Mouse (Mus musculus): ENCODE data around the gene Med27. TPM values are rescaled to one million over a fixed set of nuclear protein-coding genes. Genes with fewer than 3 reads are reported as not detected.

Med27 gene
- polyA plus RNA-seq, 1 experiment from 2014 or later = 74.3 TPM

DNA sequence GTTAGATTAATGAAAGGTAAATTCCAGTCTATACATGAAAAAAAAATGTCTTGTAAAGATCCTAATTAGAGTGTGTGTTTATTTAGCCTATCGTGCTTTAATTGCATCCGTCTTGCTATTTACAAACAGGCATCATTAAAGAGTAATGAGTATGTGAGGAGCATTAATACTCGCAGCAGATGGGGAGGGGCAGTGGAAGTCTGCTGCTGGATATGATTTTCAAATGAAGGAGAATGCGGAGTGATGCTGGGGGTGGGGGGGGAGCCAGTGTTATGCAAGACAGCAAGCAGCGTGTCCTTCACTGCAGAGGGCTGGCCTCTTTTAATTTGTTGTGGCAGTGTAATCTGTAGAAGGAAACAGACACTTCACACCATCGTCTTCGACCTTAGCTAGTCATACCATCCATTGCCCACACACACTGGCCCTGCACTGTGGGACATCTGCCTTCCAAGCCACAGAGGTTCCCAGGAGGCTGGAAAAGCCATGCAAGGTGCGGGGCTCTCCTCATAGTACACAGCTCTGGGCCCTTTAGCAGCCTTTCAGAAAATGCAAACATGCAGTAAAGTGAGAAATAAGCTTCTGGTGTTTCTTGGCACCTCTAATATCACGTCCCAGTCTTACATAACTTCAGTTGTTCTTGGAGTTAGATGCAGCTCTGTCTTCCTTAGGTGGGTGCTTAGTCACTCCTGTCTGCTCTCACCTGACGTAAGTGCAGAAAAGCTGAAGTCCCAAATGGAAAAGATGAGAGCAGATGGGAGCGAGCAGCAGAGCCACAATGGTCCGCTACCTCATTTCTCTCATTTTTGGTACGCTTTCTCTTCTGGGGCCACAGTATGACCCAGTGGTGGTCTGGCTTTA is 142.0 kb downstream of the Med27 start:
- no peak; the same call in 1 of the 2 replicates for ATAC-seq (ENCODE audit: low FRiP score)
- Histone ChIP-seq H3K4me3 (no peak overlapping the region), H3K27ac (peak overlapping the region; percentile 56; the same call in 1 of the 2 replicates), H3K9ac (0 out of 2 replicates have a peak overlapping the region, but pooled peaks have one; percentile 29), H3K27me3 (no peaks in the 10 kb centered on the region), H3K4me1 (replicated peaks) (peaks cover 62% of the 10 kb centered on the region), H3K9me3 (no peaks in the 10 kb centered on the region), H3K4me2 (no peak overlapping the region), H3K36me3 (no peaks in the 10 kb centered on the region)
- WGBS = 62% methylated on average over 13 of the region's 13 CpGs

DNA sequence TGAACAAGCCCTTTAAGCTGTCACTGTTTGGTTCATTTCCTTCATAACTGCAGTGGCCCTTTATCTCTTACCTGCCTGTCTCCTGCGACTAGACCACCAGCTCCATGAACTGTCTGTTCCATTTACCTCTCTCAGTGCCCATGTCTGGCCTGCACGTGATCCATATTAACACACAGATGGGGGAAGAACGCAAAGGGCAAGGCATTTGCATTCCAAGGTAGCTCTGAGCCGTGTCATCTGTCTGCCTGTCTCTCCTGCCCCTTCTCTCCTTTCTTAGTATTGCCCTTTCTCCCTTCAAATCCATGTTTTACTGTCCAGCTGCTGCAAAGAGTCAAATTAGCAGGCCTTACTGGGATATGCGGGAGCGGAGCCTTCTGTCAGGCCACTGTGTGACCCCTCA is 145.0 kb downstream of the Med27 start:
- ATAC-seq (ENCODE audit: low FRiP score) = no peak
- H3K27ac ChIP-seq = no peak overlapping the region
- 71% methylated on average over 6 of the region's 6 CpGs for WGBS
- no peak overlapping the region for H3K4me2 ChIP-seq
- H3K36me3 ChIP-seq = no peaks in the 10 kb centered on the region
- no peak overlapping the region for H3K4me3 ChIP-seq
- H3K9me3 ChIP-seq = no peaks in the 10 kb centered on the region
- H3K27me3 ChIP-seq = no peaks in the 10 kb centered on the region
- H3K9ac ChIP-seq = no peak overlapping the region
- peaks cover 78% of the 10 kb centered on the region for H3K4me1 ChIP-seq (replicated peaks)

DNA sequence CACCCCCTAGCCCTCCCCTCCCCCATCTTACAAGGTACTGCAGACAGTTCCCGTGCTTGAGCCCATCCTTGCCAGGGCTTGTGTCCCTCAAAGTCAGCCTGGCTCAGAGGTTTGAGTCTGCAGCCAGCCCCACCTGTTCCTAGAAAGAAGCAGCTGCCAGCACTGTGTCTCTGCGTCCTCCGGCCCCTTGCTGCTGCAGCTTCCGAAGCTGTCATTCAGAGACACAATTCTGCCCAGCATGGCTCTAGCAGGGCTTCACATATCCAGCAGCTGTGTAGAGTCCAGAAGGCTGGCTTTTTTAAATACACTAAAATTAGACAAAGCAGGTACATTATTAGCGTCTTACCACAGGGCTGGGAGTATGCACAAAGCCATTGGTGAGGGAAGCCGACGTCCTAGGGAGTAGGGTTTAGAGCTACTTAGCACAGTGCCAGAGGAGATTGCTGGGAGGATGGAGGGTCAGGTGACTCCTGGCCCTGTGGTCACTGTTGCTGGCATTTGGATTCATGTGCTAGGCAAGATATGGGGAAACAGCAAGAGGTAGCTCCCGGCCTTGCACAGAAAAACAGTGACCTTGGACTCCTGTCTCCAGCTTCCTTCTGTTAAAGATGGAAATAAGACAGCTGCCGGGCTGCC is 146.9 kb downstream of the Med27 start:
- H3K27me3 ChIP-seq = no peaks in the 10 kb centered on the region
- peak overlapping the region; percentile 43; the same call in 1 of the 2 replicates for H3K9ac ChIP-seq
- H3K4me3 ChIP-seq = no peak overlapping the region
- 16% methylated on average over 9 of the region's 9 CpGs for WGBS
- no peak overlapping the region for H3K4me2 ChIP-seq
- H3K36me3 ChIP-seq = no peaks in the 10 kb centered on the region
- H3K9me3 ChIP-seq = no peaks in the 10 kb centered on the region
- H3K4me1 ChIP-seq (replicated peaks) = peaks cover 62% of the 10 kb centered on the region
- ATAC-seq (ENCODE audit: low FRiP score) = peak; percentile 22; the same call in 1 of the 2 replicates
- peak overlapping the region; percentile 66 for H3K27ac ChIP-seq

DNA sequence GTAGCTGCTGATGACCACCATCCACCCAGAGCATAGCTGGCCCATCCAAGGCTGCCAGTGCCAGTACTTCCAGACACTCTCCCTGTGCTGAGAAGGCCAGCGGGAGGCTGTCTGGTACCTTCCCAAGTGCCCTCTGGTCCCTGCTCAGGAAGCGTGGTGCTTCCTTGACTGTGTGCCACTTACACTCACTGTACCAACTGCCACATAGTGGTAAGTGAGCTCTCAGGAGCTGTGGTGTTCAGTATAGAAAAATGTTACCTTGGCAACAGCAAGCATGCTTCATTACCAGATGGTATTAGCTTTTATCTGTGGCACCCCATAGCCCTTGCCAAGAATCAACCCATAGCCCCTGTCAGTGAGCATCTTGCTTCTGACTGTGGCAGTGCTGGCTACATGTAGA is 148.7 kb downstream of the Med27 start:
- Histone ChIP-seq H3K4me1 (replicated peaks) (peaks cover 46% of the 10 kb centered on the region), H3K36me3 (no peaks in the 10 kb centered on the region), H3K9me3 (no peaks in the 10 kb centered on the region), H3K4me2 (no peak overlapping the region), H3K4me3 (no peak overlapping the region), H3K27me3 (no peaks in the 10 kb centered on the region), H3K9ac (no peak overlapping the region), H3K27ac (peak overlapping the region; percentile 32; the same call in 1 of the 2 replicates)
- WGBS = 58% methylated on average over 2 of the region's 2 CpGs
- peak; percentile 25; the same call in 1 of the 2 replicates for ATAC-seq (ENCODE audit: low FRiP score)

DNA sequence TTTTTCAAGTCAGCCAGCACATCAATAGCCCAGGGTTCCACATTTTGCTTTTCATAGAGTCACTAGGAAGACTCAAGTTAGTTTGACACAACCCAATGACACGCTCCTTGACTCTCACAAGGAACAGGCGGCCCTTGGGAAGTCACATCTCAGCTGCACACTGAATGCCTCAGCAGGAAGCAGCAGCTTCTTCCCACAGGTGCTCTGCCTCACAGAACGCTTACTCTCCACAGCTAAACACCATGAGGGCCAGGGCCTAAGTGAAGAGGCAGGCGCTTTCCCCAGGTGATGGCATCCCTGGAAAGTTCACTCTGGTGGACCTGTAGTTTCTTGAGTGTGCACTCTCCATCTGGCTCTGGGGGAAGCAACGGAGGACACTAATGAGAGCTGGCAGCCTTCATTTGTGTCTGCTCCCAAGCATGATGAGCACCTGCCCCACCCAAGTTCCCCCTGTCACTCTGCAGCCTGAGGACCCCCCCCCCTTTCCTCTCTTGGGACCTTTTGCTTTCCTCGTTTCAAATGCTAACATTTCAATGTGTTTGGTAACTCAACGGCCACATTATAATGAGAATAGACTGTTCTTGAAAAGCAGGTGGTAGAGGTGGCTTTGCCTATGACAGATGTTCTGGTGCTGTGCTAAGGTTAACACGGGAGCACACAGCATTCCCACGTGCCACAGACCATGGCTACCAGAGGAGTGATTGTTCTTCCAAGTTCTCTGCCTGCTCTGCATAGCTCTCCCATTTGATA is 154.2 kb downstream of the Med27 start:
- Histone ChIP-seq H3K4me3 (no peak overlapping the region), H3K9ac (no peak overlapping the region), H3K27ac (no peak overlapping the region), H3K27me3 (no peaks in the 10 kb centered on the region), H3K9me3 (no peaks in the 10 kb centered on the region), H3K4me1 (replicated peaks) (peaks cover 31% of the 10 kb centered on the region), H3K4me2 (no peak overlapping the region), H3K36me3 (no peaks in the 10 kb centered on the region)
- 53% methylated on average over 9 of the region's 9 CpGs for WGBS
- no peak for ATAC-seq (ENCODE audit: low FRiP score)

DNA sequence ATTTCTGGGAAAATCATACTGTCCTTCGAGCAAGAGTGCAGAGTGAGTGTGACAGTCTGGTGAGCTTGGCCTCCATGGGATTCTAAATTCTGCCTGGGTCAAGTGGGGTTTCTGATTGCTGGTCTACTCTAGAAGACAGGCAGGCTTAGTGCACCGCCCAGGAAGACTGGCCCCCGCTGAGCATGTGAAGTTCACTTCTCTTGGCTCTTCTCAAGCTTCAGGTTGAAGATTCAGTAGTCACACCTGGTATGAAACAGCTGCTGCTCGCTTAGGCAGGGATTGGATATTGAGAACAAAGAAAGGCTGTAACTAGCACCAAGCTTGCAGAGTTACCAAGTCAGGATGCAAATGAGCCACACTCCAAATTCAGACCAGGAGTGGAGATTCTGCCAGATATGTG is 154.8 kb downstream of the Med27 start:
- Histone ChIP-seq H3K9ac (no peak overlapping the region), H3K4me2 (no peak overlapping the region), H3K4me3 (no peak overlapping the region), H3K9me3 (no peaks in the 10 kb centered on the region), H3K27ac (no peak overlapping the region), H3K27me3 (no peaks in the 10 kb centered on the region), H3K4me1 (replicated peaks) (peaks cover 31% of the 10 kb centered on the region), H3K36me3 (no peaks in the 10 kb centered on the region)
- 81% methylated on average over 4 of the region's 4 CpGs for WGBS
- no peak for ATAC-seq (ENCODE audit: low FRiP score)

DNA sequence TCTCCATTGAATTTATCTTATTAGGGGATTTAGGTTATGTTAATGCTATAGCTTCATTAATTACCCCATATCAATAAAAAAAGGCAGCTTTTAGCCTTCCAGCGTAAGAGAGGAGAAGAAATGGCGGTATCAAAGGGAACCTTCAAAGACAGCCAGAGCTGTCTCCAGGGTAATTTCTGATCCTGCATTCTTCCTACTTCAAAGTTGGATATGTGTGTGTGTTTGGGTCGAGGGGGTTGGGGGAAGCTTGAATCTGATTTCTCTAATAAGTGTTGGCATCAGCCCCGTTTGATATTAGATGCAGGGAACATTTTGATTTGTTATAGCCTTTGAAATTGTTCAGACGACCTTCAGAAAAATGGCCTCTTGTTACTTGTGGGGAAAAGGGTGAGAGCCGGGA is 158.2 kb downstream of the Med27 start:
- WGBS = 66% methylated on average over 6 of the region's 6 CpGs
- Histone ChIP-seq H3K4me2 (no peak overlapping the region), H3K4me1 (replicated peaks) (peaks cover 50% of the 10 kb centered on the region), H3K9me3 (no peaks in the 10 kb centered on the region), H3K27ac (no peak overlapping the region), H3K36me3 (peaks cover 5% of the 10 kb centered on the region; the same call in 1 of the 2 replicates), H3K27me3 (no peaks in the 10 kb centered on the region), H3K4me3 (no peak overlapping the region), H3K9ac (no peak overlapping the region)
- no peak for ATAC-seq (ENCODE audit: low FRiP score)

DNA sequence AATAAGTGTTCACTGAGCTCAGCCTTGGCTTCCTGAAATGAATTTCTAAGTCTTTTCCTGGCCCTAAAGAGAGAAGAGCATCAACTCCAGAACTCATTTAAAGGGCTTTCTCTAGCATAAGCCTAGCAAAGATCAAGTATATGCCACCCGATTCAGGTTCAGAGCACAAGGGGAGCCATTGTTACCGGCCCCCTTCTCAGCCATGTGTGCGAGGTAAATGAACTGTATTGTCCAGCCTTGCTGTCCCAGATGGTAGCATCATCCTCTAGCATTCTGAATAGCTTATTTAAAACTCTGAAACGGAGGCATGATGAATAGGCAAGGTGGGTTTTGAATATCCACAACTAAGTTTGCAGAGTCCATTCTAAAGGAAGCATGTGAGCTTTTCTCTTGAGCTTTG is 159.8 kb downstream of the Med27 start:
- no peak overlapping the region for H3K4me3 ChIP-seq
- 38% methylated on average over 4 of the region's 4 CpGs for WGBS
- ATAC-seq (ENCODE audit: low FRiP score) = no peak
- no peaks in the 10 kb centered on the region for H3K9me3 ChIP-seq
- peaks cover 6% of the 10 kb centered on the region; the same call in 1 of the 2 replicates for H3K27me3 ChIP-seq
- peaks cover 41% of the 10 kb centered on the region for H3K4me1 ChIP-seq (replicated peaks)
- peaks cover 5% of the 10 kb centered on the region; the same call in 1 of the 2 replicates for H3K36me3 ChIP-seq
- no peak overlapping the region for H3K27ac ChIP-seq
- H3K9ac ChIP-seq = no peak overlapping the region
- no peak overlapping the region for H3K4me2 ChIP-seq

DNA sequence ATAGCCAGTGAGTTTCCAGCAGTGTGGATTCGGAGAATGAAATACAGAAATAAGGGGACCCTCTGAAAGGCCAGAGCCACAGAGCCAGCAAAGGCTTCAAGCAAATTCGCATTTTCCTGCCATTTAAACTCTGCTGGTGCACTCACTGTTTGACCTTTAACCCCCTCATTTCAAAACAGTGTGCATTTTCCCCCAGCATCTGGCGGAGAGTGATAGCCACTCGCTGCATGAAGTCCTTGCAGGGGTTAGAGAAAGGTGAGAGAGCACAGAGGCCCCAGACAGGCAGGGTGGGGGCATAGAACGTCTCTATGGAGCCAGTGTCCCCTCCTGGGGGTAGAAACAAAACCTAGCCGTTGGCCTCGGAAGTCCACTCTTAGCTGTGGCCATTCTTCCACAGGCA is 166.5 kb downstream of the Med27 start:
- Histone ChIP-seq H3K4me3 (no peak overlapping the region), H3K36me3 (peaks cover 5% of the 10 kb centered on the region; the same call in 1 of the 2 replicates), H3K27me3 (peaks cover 7% of the 10 kb centered on the region; the same call in 1 of the 2 replicates), H3K4me2 (no peak overlapping the region), H3K27ac (no peak overlapping the region), H3K4me1 (replicated peaks) (peaks cover 58% of the 10 kb centered on the region), H3K9ac (peak overlapping the region; percentile 35; the same call in 1 of the 2 replicates), H3K9me3 (no peaks in the 10 kb centered on the region)
- ATAC-seq (ENCODE audit: low FRiP score) = no peak
- 13% methylated on average over 7 of the region's 7 CpGs for WGBS

DNA sequence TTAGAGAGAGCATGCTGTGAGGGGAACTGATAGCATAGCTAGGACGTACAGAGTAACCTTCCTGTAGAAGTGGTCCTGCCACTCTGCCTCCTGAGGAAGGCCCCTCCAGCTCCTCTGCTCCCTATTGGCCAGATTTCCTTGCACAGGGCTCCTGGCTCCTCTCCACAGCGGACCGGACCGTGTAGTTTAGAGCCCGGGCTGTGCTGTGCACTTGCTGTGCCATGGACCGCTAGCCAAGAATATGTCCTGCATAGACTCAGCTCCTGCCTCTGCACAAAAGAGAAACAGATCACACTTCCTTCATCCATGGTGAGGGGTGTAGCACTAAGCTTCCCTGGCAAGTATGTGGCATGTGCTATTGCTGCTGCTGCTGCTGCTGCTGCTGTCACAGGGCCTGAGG is 168.2 kb downstream of the Med27 start:
- no peak overlapping the region for H3K27ac ChIP-seq
- H3K27me3 ChIP-seq = peaks cover 7% of the 10 kb centered on the region; the same call in 1 of the 2 replicates
- no peak overlapping the region for H3K4me2 ChIP-seq
- 59% methylated on average over 6 of the region's 6 CpGs for WGBS
- H3K9ac ChIP-seq = no peak overlapping the region
- H3K9me3 ChIP-seq = no peaks in the 10 kb centered on the region
- ATAC-seq (ENCODE audit: low FRiP score) = no peak
- H3K36me3 ChIP-seq = no peaks in the 10 kb centered on the region
- H3K4me1 ChIP-seq (replicated peaks) = peaks cover 60% of the 10 kb centered on the region
- no peak overlapping the region for H3K4me3 ChIP-seq

DNA sequence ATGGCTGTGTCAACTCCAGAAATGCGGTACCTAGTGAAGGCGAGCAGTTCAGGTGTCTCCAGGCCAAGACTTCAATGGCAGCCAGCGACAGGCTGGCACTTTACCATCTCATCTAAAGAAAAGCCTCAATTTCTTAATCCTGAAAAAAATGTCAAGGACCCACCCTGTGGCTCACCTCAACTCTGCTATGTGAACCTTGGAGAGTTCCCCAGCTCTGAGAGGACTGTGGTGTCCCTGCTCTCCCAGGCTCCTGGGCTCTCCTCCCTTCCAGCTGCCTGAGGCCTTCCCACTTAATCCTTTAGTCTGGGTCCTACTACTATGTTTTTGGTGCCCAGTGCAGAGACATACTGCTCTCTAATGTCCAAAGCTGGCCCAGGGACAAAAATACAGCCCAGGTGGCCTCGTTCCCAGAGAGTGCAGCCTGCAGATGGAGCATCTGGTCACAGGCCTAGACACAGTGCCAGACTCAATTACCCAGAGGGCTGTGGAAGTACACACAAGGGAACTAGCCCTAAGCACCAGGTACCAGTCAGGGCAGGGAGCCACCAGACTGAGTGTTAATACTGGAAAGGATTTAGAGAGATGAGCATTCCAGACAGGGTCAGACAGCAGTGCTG is 169.3 kb downstream of the Med27 start:
- Histone ChIP-seq H3K9me3 (no peaks in the 10 kb centered on the region), H3K36me3 (no peaks in the 10 kb centered on the region), H3K4me3 (no peak overlapping the region), H3K4me1 (replicated peaks) (peaks cover 60% of the 10 kb centered on the region), H3K27me3 (peaks cover 6% of the 10 kb centered on the region; the same call in 1 of the 2 replicates), H3K9ac (no peak overlapping the region), H3K4me2 (no peak overlapping the region), H3K27ac (no peak overlapping the region)
- 0 out of 2 replicates have a peak, but pooled peaks have one; percentile 14 for ATAC-seq (ENCODE audit: low FRiP score)
- whole genome bisulfite sequencing = 80% methylated on average over 4 of the region's 4 CpGs

Measured in hindbrain, embryonic 13.5 days (tissue).